Mouse (Mus musculus) activated CD4-positive, CD25-positive, alpha-beta regulatory T cell, adult 4 months (primary cell): Measurements from ENCODE around the gene Fbll1. TPM values are rescaled to one million over a fixed set of nuclear protein-coding genes. Genes with fewer than 3 reads are reported as not detected.
"Not testable (repeated sequence)": the region's sequence is repeated elsewhere in the genome, so short reads cannot be mapped to it uniquely, and the experiment has no call there.

Experiments
- ATAC-seq: one replicate; pipeline ENCODE4 v1.8.0; 2017
- polyA plus RNA-seq, 2 experiments: library from polyadenylated mRNA; unstranded; fragments of 100-300 nt; shearing (Covaris generic); gene quantifications; one replicate each; pipeline ENCODE4 v1.2.1; 2017

Fbll1 gene
- polyA plus RNA-seq, result not detected

GRCm38 (mm10) chr11:35798874-35799273 is at the start of gene Fbll1:
Gene Fbll1 (minus strand): TSS chr11:35798884.
- no peak for ATAC-seq

- ATAC-seq, result no peak
Measured at GRCm38 (mm10) chr11:35844299-35844698, 45.6 kb upstream of the Fbll1 start.

- not testable (repeated sequence) for ATAC-seq
Measured at GRCm38 (mm10) chr11:35842560-35842959, 43.9 kb upstream of the Fbll1 start.

GRCm38 (mm10) chr11:35841738-35842325 is 43.1 kb upstream of the Fbll1 start:
- peak; percentile 53 for ATAC-seq

- ATAC-seq, result not testable (repeated sequence)
Measured at GRCm38 (mm10) chr11:35840806-35841205, 42.1 kb upstream of the Fbll1 start.

- ATAC-seq, result no peak
Measured at GRCm38 (mm10) chr11:35840282-35840681, 41.6 kb upstream of the Fbll1 start.

- peak; percentile 41 for ATAC-seq
Measured at GRCm38 (mm10) chr11:35838345-35839338, 40.0 kb upstream of the Fbll1 start.

GRCm38 (mm10) chr11:35837156-35838126 is 38.8 kb upstream of the Fbll1 start:
- ATAC-seq, result no peak

- peak; percentile 97 for ATAC-seq
Measured at GRCm38 (mm10) chr11:35834022-35834760, 35.5 kb upstream of the Fbll1 start, which contains the start of gene Rars. Gene Rars (minus strand): TSS chr11:35834506.

GRCm38 (mm10) chr11:35833270-35833669 is 34.6 kb upstream of the Fbll1 start:
- ATAC-seq, result no peak

- no peak for ATAC-seq
Measured at GRCm38 (mm10) chr11:35832139-35832538, 33.5 kb upstream of the Fbll1 start.

GRCm38 (mm10) chr11:35827714-35828113 is 29.0 kb upstream of the Fbll1 start:
- ATAC-seq, result no peak

GRCm38 (mm10) chr11:35816316-35816715 is 17.6 kb upstream of the Fbll1 start:
- no peak for ATAC-seq

GRCm38 (mm10) chr11:35811458-35811857 is 12.8 kb upstream of the Fbll1 start:
- no peak for ATAC-seq

GRCm38 (mm10) chr11:35801332-35801731 is 2.6 kb upstream of the Fbll1 start:
- ATAC-seq, result no peak

GRCm38 (mm10) chr11:35798495-35798820 is 226 bp downstream of the Fbll1 start:
- no peak for ATAC-seq

GRCm38 (mm10) chr11:35797751-35798494 is 761 bp downstream of the Fbll1 start:
- no peak for ATAC-seq

- not testable (repeated sequence) for ATAC-seq
Measured at GRCm38 (mm10) chr11:35792800-35793199, 5.9 kb downstream of the Fbll1 start.

GRCm38 (mm10) chr11:35788443-35788842 is 10.2 kb downstream of the Fbll1 start:
- no peak for ATAC-seq

- no peak for ATAC-seq
Measured at GRCm38 (mm10) chr11:35784537-35784936, 14.1 kb downstream of the Fbll1 start.

GRCm38 (mm10) chr11:35784002-35784401 is 14.7 kb downstream of the Fbll1 start:
- no peak for ATAC-seq
